Mouse (Mus musculus) MEL (cell line): ENCODE data around the gene Shisal2a. TPM values are rescaled to one million over a fixed set of nuclear protein-coding genes. Genes with fewer than 3 reads are reported as not detected.
A peak's percentile ranks its signal among the peaks of the same experiment; 100 is the strongest.

Source experiments
- DNase-seq: peaks from one replicate; pipeline ENCODE4 v3.0.0; 2011; ENCODE audit warnings: low read depth, low spot score
- H3K27ac ChIP-seq: 2 replicates; pipeline ENCODE4 v1.5.1; 2012; ENCODE audit warnings: low read depth, mild to moderate bottlenecking, control low read depth, low read length, moderate library complexity; ENCODE audit not compliant: control insufficient read depth
- H3K27me3 ChIP-seq, 2 experiments: fragments of 150-350 bp in 1 of 2; sonication (generic) in 1 of 2; 2 replicates each; pipeline ENCODE4 v1.6.1; 2012; ENCODE audit warnings: low read length in 2 of 2, mild to moderate bottlenecking in 2 of 2, improper control_type of control experiment in 1 of 2, moderate library complexity in 1 of 2; ENCODE audit not compliant: insufficient read depth in 2 of 2, control insufficient read depth in 1 of 2
- H3K36me3 ChIP-seq, 2 experiments: 2 replicates each; pipeline ENCODE4 v1.6.1; 2012 to 2014; ENCODE audit warnings: low read length in 2 of 2, improper control_type of control experiment in 1 of 2, inconsistent platforms in 1 of 2, mild to moderate bottlenecking in 1 of 2; ENCODE audit not compliant: insufficient read depth in 2 of 2, control insufficient read depth in 1 of 2
- H3K4me1 ChIP-seq, 2 experiments: fragments of 150-350 bp in 1 of 2; sonication (generic) in 1 of 2; 2 replicates each; pipeline ENCODE4 v1.6.1; 2012; ENCODE audit warnings: low read length in 2 of 2, improper control_type of control experiment in 1 of 2, mild to moderate bottlenecking in 1 of 2; ENCODE audit not compliant: insufficient read depth in 2 of 2, control insufficient read depth in 1 of 2
- H3K4me3 ChIP-seq, 2 experiments: fragments of 150-350 bp in 1 of 2; sonication (generic) in 1 of 2; 2 replicates each; pipeline ENCODE4 v1.5.1; 2012; ENCODE audit warnings: low read depth in 2 of 2, low read length in 2 of 2, mild to moderate bottlenecking in 2 of 2, moderate library complexity in 2 of 2, control low read depth in 1 of 2, improper control_type of control experiment in 1 of 2; ENCODE audit not compliant: control insufficient read depth in 1 of 2, insufficient read depth in 1 of 2
- H3K79me2 ChIP-seq: 2 replicates; pipeline ENCODE4 v1.6.1; 2012; ENCODE audit warnings: mild to moderate bottlenecking, low read length, moderate library complexity; ENCODE audit not compliant: control insufficient read depth, poor library complexity, insufficient read depth
- H3K9ac ChIP-seq: 2 replicates; pipeline ENCODE4 v1.6.1; 2012; ENCODE audit warnings: low read depth, mild to moderate bottlenecking, control low read depth, low read length, moderate library complexity; ENCODE audit not compliant: control insufficient read depth, poor library complexity, severe bottlenecking
- H3K9me3 ChIP-seq: fragments of 150-350 bp; sonication (generic); replicated peaks from 2 replicates; pipeline ENCODE4 v1.6.1; 2012; ENCODE audit warnings: mild to moderate bottlenecking, low read length, improper control_type of control experiment, moderate library complexity; ENCODE audit not compliant: insufficient read depth
- BHLHE40 ChIP-seq: IDR thresholded peaks from 2 replicates; pipeline ENCODE4 v1.6.1; 2012; ENCODE audit warnings: low read depth, mild to moderate bottlenecking, inconsistent platforms, low read length, improper control_type of control experiment, borderline replicate concordance
- CHD1 ChIP-seq: IDR thresholded peaks from 2 replicates; pipeline ENCODE4 v1.6.1; 2012; ENCODE audit warnings: low read depth, mild to moderate bottlenecking, inconsistent platforms, low read length, improper control_type of control experiment
- CHD2 ChIP-seq: IDR thresholded peaks from 2 replicates; pipeline ENCODE4 v1.6.1; 2011; ENCODE audit warnings: low read length, improper control_type of control experiment
- ELF1 ChIP-seq: IDR thresholded peaks from 2 replicates; pipeline ENCODE4 v1.6.1; 2014; ENCODE audit warnings: low read depth, mild to moderate bottlenecking, inconsistent platforms, low read length, improper control_type of control experiment, moderate library complexity
- EP300 ChIP-seq, 2 experiments: IDR thresholded peaks; 2 replicates each; pipeline ENCODE4 v1.6.1; 2011; ENCODE audit warnings: improper control_type of control experiment in 2 of 2, low read length in 2 of 2, low read depth in 1 of 2, mild to moderate bottlenecking in 1 of 2
- ETS1 ChIP-seq: IDR thresholded peaks from 2 replicates; pipeline ENCODE4 v1.6.1; 2012; ENCODE audit warnings: low read depth, mild to moderate bottlenecking, inconsistent platforms, low read length, improper control_type of control experiment, moderate library complexity
- GATA1 ChIP-seq: IDR thresholded peaks from 2 replicates; pipeline ENCODE4 v1.6.1; 2011; ENCODE audit warnings: low read depth, low read length, improper control_type of control experiment
- HCFC1 ChIP-seq: IDR thresholded peaks from 2 replicates; pipeline ENCODE4 v1.6.1; 2012; ENCODE audit warnings: low read depth, mild to moderate bottlenecking, inconsistent platforms, low read length, improper control_type of control experiment, moderate library complexity
- JUND ChIP-seq: IDR thresholded peaks from 2 replicates; pipeline ENCODE4 v1.6.1; 2011; ENCODE audit warnings: low read depth, mild to moderate bottlenecking, improper control_type of control experiment, low read length
- MAZ ChIP-seq: IDR thresholded peaks from 2 replicates; pipeline ENCODE4 v1.6.1; 2012; ENCODE audit warnings: low read depth, mild to moderate bottlenecking, inconsistent platforms, low read length, improper control_type of control experiment
- MEF2A ChIP-seq: IDR thresholded peaks from 2 replicates; pipeline ENCODE4 v1.6.1; 2014; ENCODE audit warnings: low read depth, mild to moderate bottlenecking, inconsistent platforms, low read length, improper control_type of control experiment; ENCODE audit not compliant: poor library complexity, insufficient replicate concordance, severe bottlenecking; ENCODE audit errors: extremely low read depth
- MXI1 ChIP-seq: IDR thresholded peaks from 2 replicates; pipeline ENCODE4 v1.6.1; 2011; ENCODE audit warnings: mild to moderate bottlenecking, low read depth, low read length, improper control_type of control experiment
- MYB ChIP-seq: IDR thresholded peaks from 2 replicates; pipeline ENCODE4 v1.6.1; 2011; ENCODE audit warnings: mild to moderate bottlenecking, low read depth, low read length, improper control_type of control experiment
- MYC ChIP-seq: IDR thresholded peaks from 2 replicates; pipeline ENCODE4 v1.6.1; 2011; ENCODE audit warnings: low read depth, mild to moderate bottlenecking, low read length, improper control_type of control experiment, moderate library complexity
- NRF1 ChIP-seq: IDR thresholded peaks from 2 replicates; pipeline ENCODE4 v1.6.1; 2014; ENCODE audit warnings: low read depth, mild to moderate bottlenecking, inconsistent platforms, low read length, improper control_type of control experiment, moderate library complexity; ENCODE audit not compliant: poor library complexity, insufficient read depth, severe bottlenecking
- POLR2A ChIP-seq, 2 experiments: IDR thresholded peaks; 2 replicates each; pipeline ENCODE4 v1.6.1; 2011 to 2012; ENCODE audit warnings: low read length in 2 of 2, mild to moderate bottlenecking in 2 of 2, control low read depth in 1 of 2, improper control_type of control experiment in 1 of 2, low read depth in 1 of 2, moderate library complexity in 1 of 2; ENCODE audit not compliant: control insufficient read depth in 1 of 2, insufficient read depth in 1 of 2, poor library complexity in 1 of 2
- POLR2AphosphoS2 ChIP-seq: IDR thresholded peaks from 2 replicates; pipeline ENCODE4 v1.6.1; 2011; ENCODE audit warnings: low read length, improper control_type of control experiment
- POLR2AphosphoS5 ChIP-seq: IDR thresholded peaks from 2 replicates; pipeline ENCODE4 v1.6.1; 2012; ENCODE audit warnings: low read depth, borderline replicate concordance, mild to moderate bottlenecking, inconsistent platforms, low read length, moderate library complexity, mixed read lengths
- RAD21 ChIP-seq: IDR thresholded peaks from 2 replicates; pipeline ENCODE4 v1.6.1; 2011; ENCODE audit warnings: mild to moderate bottlenecking, low read depth, low read length, improper control_type of control experiment
- RCOR1 ChIP-seq: IDR thresholded peaks from 2 replicates; pipeline ENCODE4 v1.6.1; 2012; ENCODE audit warnings: low read depth, mild to moderate bottlenecking, inconsistent platforms, low read length, improper control_type of control experiment
- SMC3 ChIP-seq: IDR thresholded peaks from 2 replicates; pipeline ENCODE4 v1.6.1; 2011; ENCODE audit warnings: low read depth, low read length, improper control_type of control experiment
- TBP ChIP-seq: IDR thresholded peaks from 2 replicates; pipeline ENCODE4 v1.8.0; 2011; ENCODE audit warnings: low read depth, low read length, improper control_type of control experiment
- TCF12 ChIP-seq: IDR thresholded peaks from 2 replicates; pipeline ENCODE4 v1.6.1; 2014; ENCODE audit warnings: low read depth, mild to moderate bottlenecking, inconsistent platforms, low read length, improper control_type of control experiment, moderate library complexity
- UBTF ChIP-seq: IDR thresholded peaks from 2 replicates; pipeline ENCODE4 v1.6.1; 2012; ENCODE audit warnings: low read depth, mild to moderate bottlenecking, inconsistent platforms, low read length, improper control_type of control experiment, moderate library complexity, borderline replicate concordance; ENCODE audit not compliant: insufficient read depth
- USF2 ChIP-seq, 2 experiments: IDR thresholded peaks; 2 replicates each; pipeline ENCODE4 v1.6.1; 2011 to 2012; ENCODE audit warnings: improper control_type of control experiment in 2 of 2, low read length in 2 of 2, borderline replicate concordance in 1 of 2, inconsistent platforms in 1 of 2, low read depth in 1 of 2, mild to moderate bottlenecking in 1 of 2; ENCODE audit not compliant: insufficient read depth in 1 of 2
- ZC3H11A ChIP-seq: IDR thresholded peaks from 2 replicates; pipeline ENCODE4 v1.6.1; 2012; ENCODE audit warnings: low read depth, mild to moderate bottlenecking, inconsistent platforms, low read length, improper control_type of control experiment
- ZKSCAN1 ChIP-seq: IDR thresholded peaks from 2 replicates; pipeline ENCODE4 v1.6.1; 2012; ENCODE audit warnings: low read depth, mild to moderate bottlenecking, inconsistent platforms, low read length, improper control_type of control experiment, moderate library complexity
- ZMIZ1 ChIP-seq: IDR thresholded peaks from 2 replicates; pipeline ENCODE4 v1.6.1; 2012; ENCODE audit warnings: low read depth, mild to moderate bottlenecking, inconsistent platforms, low read length, improper control_type of control experiment, moderate library complexity
- polyA plus RNA-seq, 2 experiments: library from polyadenylated mRNA; stranded (reverse) in 1 of 2; unstranded in 1 of 2; fragments of >175 nt in 1 of 2; fragments of >200 nt in 1 of 2; gene quantifications; 2 replicates each; pipeline versions ENCODE4 v1.2.1 to v1.2.4; 2012; ENCODE audit warnings: low replicate concordance in 2 of 2, low read depth in 1 of 2; ENCODE audit not compliant: insufficient read length in 2 of 2, insufficient read depth in 1 of 2, missing spikeins in 1 of 2
- total RNA-seq: library from RNA; depleted of rRNA; stranded (reverse); fragments of 300-350 nt; gene quantifications from 2 replicates; pipeline ENCODE4 v1.2.3, GENCODE M21; 2012

Shisal2a gene
- total and polyA plus RNA-seq, 3 experiments = not detected

GRCm38 (mm10) chr4:108329840-108330239 lies 53.3 kb downstream of the Shisal2a start:
- H3K36me3 ChIP-seq = peaks cover 0 to 15% of the 10 kb centered on the region in 2 experiments; a peak in 3 of 4 replicates
- H3K9me3 ChIP-seq = no peaks in the 10 kb centered on the region
- no peak for TF ChIP-seq MEF2A
- no peak for TF ChIP-seq GATA1
- no peak for TF ChIP-seq POLR2AphosphoS2
- no peak for TF ChIP-seq MAZ
- TF ChIP-seq HCFC1 = no peak
- TF ChIP-seq ZC3H11A = no peak
- TF ChIP-seq RCOR1 = no peak
- no peak for TF ChIP-seq JUND
- TF ChIP-seq ETS1 = no peak
- TF ChIP-seq MYB = no peak
- no peak for TF ChIP-seq SMC3
- no peak for TF ChIP-seq BHLHE40
- no peak for TF ChIP-seq CHD2
- no peak for TF ChIP-seq USF2 (IDR thresholded peaks at IDR 0.05; ENCODE audit: borderline replicate concordance in 1 of 2, insufficient read depth in 1 of 2, low read depth in 1 of 2, low read length in 2 of 2)
- no peak for TF ChIP-seq MYC
- no peak for TF ChIP-seq POLR2A (IDR thresholded peaks at IDR 0.05; ENCODE audit: control insufficient read depth in 1 of 2, insufficient read depth in 1 of 2, low read depth in 1 of 2, low read length in 2 of 2, poor library complexity in 1 of 2)
- H3K79me2 ChIP-seq = peaks cover 3% of the 10 kb centered on the region; the same call in 1 of the 2 replicates
- no peak overlapping the region for H3K9ac ChIP-seq
- no peak for DNase-seq
- H3K27me3 ChIP-seq = no peaks in the 10 kb centered on the region
- peaks cover 11 to 12% of the 10 kb centered on the region in 2 experiments for H3K4me1 ChIP-seq
- H3K4me3 ChIP-seq = no peak overlapping the region
- H3K27ac ChIP-seq = no peak overlapping the region

GRCm38 (mm10) chr4:108327730-108328484 lies 55.2 kb downstream of the Shisal2a start, which contains the start of gene Coa7:
Coa7 (plus strand) TSS chr4:108328140.
- Histone ChIP-seq H3K9me3 (no peaks in the 10 kb centered on the region), H3K27ac (peak within 1 kb of the TSS; percentile 91), H3K79me2 (peaks cover 3% of the 10 kb centered on the region; the same call in 1 of the 2 replicates), H3K4me1 (peaks cover 12 to 17% of the 10 kb centered on the region in 2 experiments), H3K27me3 (no peaks in the 10 kb centered on the region), H3K9ac (peak within 1 kb of the TSS; percentile 89), H3K36me3 (peaks cover 0 to 15% of the 10 kb centered on the region in 2 experiments; a peak in 2 of 4 replicates), H3K4me3 (peak within 1 kb of the TSS; percentile 97 to 98)
- DNase-seq = peak; percentile 98
- TF ChIP-seq ETS1 = peak; percentile 66; the same call in 1 of the 2 replicates
- no peak for TF ChIP-seq EP300 (IDR thresholded peaks at IDR 0.05; ENCODE audit: low read depth in 1 of 2, low read length in 2 of 2)
- TF ChIP-seq ZMIZ1 = 0 out of 2 replicates have a peak, but pooled peaks have one; percentile 22
- no peak for TF ChIP-seq MEF2A
- TF ChIP-seq MAZ = peak; percentile 60; the same call in 1 of the 2 replicates
- peak; percentile 69; the same call in 1 of the 2 replicates for TF ChIP-seq BHLHE40
- TF ChIP-seq ZKSCAN1 = no peak
- no peak for TF ChIP-seq POLR2AphosphoS5
- peak; percentile 48; the same call in 1 of the 2 replicates for TF ChIP-seq TCF12
- TF ChIP-seq ELF1 = peak; percentile 34; the same call in 1 of the 2 replicates
- peak; percentile 77 for TF ChIP-seq TBP
- TF ChIP-seq JUND = no peak
- TF ChIP-seq NRF1 = peak; percentile 29; the same call in 1 of the 2 replicates
- TF ChIP-seq CHD1 = no peak
- TF ChIP-seq HCFC1 = peak; percentile 77
- no peak for TF ChIP-seq CHD2
- peak; percentile 59; the same call in 1 of the 2 replicates for TF ChIP-seq POLR2AphosphoS2
- TF ChIP-seq MXI1 = peak; percentile 98
- TF ChIP-seq RAD21 = no peak; the same call in 1 of the 2 replicates
- no peak for TF ChIP-seq UBTF
